Mouse (Mus musculus) c-Kit-positive CD71-negative TER-119-negative erythroid progenitor cells, embryonic 14.5 days (primary cell): ENCODE data around the gene Armc2.

ENCODE experiments used
- DNase-seq: peaks from one replicate; pipeline ENCODE4 v3.0.0-alpha.2; 2013; ENCODE audit warnings: low read depth

The Armc2 gene

DNA sequence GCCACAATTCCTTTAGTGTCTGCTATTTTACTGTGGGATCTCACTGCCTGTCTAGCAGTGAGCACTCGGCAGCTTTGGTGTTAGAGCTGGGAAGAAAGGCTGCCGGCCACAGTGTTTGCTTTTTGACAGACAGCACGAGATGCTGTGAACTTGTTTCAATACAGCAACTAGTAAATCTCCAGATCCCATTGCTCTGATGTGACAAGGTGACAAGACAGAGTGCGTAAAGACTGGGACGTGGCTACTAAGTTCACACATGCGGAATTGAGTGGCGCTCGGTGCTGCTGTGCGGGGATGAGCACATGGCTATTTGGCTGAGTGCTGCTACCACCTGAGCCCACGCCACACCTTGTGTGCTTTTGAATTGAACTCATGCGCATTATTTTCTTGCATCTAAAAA lies 110.8 kb downstream of the Armc2 start:
- DNase-seq, result no peak

- no peak for DNase-seq
These were observed 116.4 kb downstream of the Armc2 start for GRCm38 (mm10) chr10:41901864-41902263.

DNA sequence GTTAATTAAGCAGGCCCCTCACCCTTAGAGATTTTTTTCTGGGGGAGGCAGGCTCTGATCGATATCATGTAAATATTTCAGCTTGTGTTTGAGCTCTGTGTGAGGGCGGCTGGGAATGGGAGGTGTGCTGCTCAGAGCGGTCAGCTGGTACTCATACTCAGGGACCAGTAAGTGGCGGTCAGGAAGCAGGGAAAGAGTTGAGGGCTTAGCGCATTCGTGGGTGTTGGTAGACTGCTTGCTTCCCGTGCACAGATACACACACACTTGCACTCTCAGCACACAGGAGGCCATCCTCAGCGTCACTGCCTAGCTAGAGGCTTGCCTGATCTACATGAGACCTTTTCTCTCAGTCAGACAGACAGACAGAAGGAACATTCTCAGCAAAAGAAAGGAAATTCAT lies 116.8 kb downstream of the Armc2 start:
- no peak for DNase-seq

GRCm38 (mm10) chr10:41896865-41897264 lies 121.4 kb downstream of the Armc2 start:
- no peak for DNase-seq

DNA sequence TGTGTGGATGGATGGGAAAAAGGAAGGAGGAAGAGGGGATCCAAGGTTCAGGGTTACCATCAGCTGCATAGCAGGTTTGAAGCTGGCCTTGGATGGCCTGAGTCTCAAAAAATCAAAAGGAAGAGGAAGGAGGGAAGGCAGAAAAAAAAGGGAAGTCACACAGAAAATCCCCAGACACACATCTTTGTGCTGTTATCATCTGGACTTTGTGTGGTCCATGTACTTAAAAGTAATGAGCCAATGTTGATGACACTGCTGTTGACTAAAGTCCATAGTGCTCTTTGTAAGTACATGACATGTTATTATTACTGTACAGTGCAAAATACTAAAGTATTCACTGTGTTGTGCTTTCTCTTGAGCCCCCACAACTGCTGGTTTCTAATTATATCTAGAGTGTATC lies 121.8 kb downstream of the Armc2 start:
- no peak for DNase-seq

DNA sequence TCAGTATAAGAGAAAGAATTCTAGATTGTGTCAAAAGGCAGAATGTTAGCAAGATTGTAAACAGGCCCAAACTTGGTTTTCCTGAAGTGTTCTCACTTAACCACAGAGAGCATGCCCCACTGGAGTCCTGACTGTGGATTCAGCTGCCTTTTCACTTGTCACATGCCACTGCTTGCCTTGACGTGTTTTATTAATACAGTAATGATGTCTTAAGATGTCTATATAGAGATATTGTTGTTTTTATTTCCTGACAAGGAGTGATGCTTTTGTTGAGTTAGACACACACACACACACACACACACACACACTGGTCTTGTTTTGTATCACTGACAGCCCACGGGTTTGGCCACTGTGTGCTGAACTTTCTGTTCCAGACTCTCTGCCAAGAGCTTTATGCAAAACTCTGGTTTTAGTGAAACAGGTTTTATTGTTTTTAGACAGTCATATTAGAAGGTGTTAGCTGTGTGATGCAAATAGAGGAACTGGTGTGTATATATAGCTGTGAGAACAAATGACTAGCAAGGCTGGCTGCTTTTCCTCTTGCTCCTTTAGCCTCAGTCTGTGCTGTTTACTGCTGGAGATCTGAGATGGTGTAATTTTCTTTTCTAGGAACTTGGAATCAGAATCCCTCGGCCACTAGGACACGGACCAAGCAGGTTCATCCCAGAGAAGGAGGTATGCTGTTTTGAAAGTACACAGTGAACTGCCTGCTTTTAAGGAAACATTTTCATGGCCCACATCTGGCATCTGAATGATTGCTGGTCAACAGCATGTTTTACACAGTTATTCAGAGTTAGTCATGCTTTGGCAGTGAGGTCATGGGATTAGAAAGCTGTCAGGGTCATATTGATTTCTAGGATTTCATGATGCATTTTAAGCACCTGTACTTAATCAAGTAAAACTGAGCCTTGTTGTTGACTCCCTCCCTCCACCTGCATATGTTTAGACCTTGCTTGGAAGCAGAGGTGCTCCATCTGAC lies 124.5 kb downstream of the Armc2 start:
- no peak for DNase-seq

- DNase-seq, result no peak
These were observed 126.9 kb downstream of the Armc2 start for GRCm38 (mm10) chr10:41891312-41891711.

DNA sequence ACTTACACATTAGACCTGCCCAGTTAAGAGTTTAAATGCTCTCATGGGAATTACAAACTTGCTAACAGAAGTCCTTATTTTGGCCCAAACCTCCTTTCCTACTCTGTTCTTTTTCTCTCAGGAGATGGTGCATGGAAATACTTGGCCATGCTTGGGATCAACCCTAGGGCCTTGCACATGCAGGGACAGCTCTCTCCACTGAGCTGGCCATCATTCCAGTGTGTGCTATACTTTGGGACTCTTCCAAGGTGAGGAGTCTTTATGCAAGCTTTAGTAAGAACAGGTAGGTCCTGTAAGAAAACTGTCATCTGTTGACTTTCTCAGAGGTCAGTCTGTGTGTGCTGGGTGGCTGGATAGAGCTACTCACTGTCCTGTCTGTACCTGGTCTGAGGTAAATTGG lies 127.7 kb downstream of the Armc2 start:
- no peak for DNase-seq

DNA sequence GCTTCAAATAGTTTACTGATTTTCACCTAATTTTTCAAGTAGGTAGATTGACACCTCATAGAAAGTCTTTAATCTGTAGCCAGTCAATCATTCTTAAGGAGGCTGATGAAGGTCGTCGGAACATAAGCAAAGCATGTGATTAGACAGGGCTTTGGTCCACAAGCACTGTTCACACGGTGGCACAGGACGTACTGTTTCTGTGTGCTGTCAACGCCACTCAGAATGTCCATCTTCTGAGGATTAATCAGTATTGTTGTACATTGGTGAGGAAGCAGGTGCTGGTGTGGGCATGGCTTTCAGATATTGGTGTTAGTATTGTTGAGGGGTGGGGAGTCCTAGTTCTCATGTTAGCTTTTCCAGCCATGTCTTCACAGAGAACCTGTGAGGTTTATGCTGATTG lies 128.7 kb downstream of the Armc2 start:
- DNase-seq, result no peak

- DNase-seq, result no peak
These were observed 129.8 kb downstream of the Armc2 start for GRCm38 (mm10) chr10:41888365-41888941.

GRCm38 (mm10) chr10:41887080-41887821 lies 131.0 kb downstream of the Armc2 start:
- DNase-seq, result peak; percentile 86

DNA sequence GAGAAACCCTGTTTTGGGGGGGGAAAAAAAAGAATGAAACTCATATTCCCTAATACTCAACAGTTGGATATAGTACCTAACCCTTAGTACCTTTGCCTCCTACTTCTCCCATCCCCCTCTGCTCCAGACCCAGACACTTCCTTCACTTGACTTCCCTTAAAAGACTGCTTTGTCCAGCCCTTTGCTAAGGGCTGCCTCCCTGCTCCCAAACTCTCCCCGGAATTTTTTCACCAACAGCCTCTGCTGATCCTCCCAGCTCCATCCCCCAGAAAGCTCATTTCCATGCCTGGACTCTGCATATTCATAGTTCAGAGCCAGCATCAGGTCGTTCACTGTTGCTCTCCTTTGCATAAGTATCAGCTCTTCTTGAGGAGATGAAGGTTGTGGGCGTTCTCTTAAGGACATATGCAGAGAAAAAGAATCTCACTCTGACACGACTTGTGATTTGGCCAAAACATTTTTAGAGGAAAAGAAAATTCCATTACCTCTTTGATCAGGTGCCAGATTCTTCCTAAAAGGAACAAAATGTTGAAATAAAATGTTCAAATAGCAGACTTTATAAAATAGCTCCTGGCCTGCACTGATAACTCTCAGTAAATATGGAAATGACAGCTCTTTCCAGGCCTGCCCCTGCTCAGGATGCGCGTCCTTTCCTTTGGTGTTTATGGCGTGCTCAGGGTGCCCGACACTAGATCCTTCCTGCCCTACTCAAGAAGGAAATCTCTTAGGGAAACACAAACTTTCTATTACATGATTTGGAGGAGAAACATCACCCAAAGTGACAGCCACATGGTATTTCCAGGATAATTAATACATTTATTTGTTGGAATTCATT lies 134.3 kb downstream of the Armc2 start:
- DNase-seq, result no peak

GRCm38 (mm10) chr10:41881438-41881837 lies 136.8 kb downstream of the Armc2 start:
- no peak for DNase-seq

DNA sequence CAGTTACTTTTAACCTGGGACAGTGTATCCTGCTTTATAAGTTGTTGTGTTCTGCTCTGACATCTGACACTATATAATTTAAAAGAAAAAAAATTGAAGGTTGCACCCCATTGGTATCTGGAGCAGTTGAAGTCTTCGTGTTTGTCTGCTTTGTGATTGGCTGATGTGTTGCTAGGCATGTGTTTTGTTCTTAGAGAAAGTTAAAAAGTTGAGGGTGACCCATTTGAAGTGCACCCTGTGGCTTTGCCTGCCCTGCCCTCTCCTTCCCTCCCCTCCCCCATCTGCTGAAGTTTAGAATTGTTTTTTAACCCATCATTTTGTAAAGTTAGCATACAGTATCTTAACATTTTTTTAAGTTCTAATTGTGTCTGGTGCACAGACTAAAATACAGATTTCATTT lies 137.5 kb downstream of the Armc2 start:
- no peak for DNase-seq

DNA sequence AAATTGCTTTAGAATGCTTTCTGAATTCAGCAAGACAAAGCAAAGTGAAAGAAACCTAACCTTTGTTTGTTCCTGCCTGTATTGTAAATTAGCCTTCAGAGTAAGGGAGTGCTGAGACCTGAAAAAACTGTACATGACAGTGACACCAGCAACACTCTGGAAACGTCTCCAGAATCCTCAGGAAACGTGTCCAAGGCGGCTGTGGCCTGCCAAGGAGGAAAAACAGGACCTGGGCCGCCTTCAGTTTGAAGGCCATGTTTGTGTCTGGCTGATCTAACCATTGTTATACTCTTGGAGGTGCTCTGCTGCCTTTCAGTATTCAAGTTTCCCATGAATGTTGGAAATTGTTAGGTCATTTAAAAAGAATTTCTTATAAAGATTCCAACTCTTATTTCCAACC lies 138.0 kb downstream of the Armc2 start:
- no peak for DNase-seq

- DNase-seq, result no peak
These were observed 138.6 kb downstream of the Armc2 start for GRCm38 (mm10) chr10:41879675-41880074.

GRCm38 (mm10) chr10:41878344-41878743 lies 139.9 kb downstream of the Armc2 start:
- DNase-seq, result no peak

DNA sequence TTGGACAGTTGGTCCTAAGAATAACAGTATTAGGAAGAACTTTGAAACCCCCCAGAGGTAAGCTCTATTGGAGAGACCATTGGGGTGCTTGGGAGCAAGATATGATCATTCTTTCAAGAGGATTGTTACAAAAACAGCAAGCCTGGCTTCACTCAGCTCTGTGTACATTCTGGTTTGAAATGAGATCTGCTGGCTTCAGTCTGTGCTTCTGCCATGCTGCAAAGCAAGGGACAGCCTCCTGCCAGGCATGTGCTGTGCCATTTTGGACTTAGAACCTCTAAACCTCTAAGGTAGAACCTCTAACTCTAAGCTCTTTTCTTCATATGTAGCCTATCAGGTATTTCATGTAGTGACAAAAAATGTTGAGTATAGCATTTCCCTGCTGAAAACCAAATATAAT lies 142.6 kb downstream of the Armc2 start:
- no peak for DNase-seq

GRCm38 (mm10) chr10:41871564-41871963 lies 146.7 kb downstream of the Armc2 start:
- no peak for DNase-seq

GRCm38 (mm10) chr10:41870101-41870500 lies 148.1 kb downstream of the Armc2 start:
- DNase-seq, result no peak

- no peak for DNase-seq
These were observed 150.3 kb downstream of the Armc2 start for GRCm38 (mm10) chr10:41867956-41868355.

GRCm38 (mm10) chr10:41866838-41867154 lies 151.4 kb downstream of the Armc2 start:
- DNase-seq, result no peak
